Mouse (Mus musculus) kidney, adult 2 months (tissue): ENCODE measurements around the gene Cib2. TPM values are rescaled to one million over a fixed set of nuclear protein-coding genes. Genes with fewer than 3 reads are reported as not detected.

Source experiments
- DNase-seq: peaks from one replicate; pipeline ENCODE4 v3.0.0; 2021
- H3K27ac ChIP-seq: fragments of 200-500 bp; 2 replicates; pipeline ENCODE4 v1.5.1; 2012; ENCODE audit warnings: low read depth, low read length, control low read depth, inconsistent platforms; ENCODE audit not compliant: insufficient read depth
- H3K27me3 ChIP-seq: fragments of 200-500 bp; replicated peaks from 2 replicates; pipeline ENCODE4 v1.6.1; 2012; ENCODE audit warnings: mild to moderate bottlenecking, moderate library complexity, low read length, inconsistent platforms; ENCODE audit not compliant: control insufficient read depth, insufficient read depth
- H3K36me3 ChIP-seq: fragments of 200-500 bp; 2 replicates; pipeline ENCODE4 v1.6.1; 2012; ENCODE audit warnings: mild to moderate bottlenecking, moderate library complexity, low read length, inconsistent platforms; ENCODE audit not compliant: control insufficient read depth, insufficient read depth
- H3K4me1 ChIP-seq: fragments of 200-500 bp; 2 replicates; pipeline ENCODE4 v1.6.1; 2011; ENCODE audit warnings: low read length; ENCODE audit not compliant: control insufficient read depth, insufficient read depth
- H3K4me3 ChIP-seq: fragments of 200-500 bp; 2 replicates; pipeline ENCODE4 v1.5.1; 2011; ENCODE audit warnings: mild to moderate bottlenecking, low read depth, low read length, control low read depth; ENCODE audit not compliant: insufficient read depth
- CTCF ChIP-seq: fragments of 200-500 bp; conservative IDR thresholded peaks from 2 replicates; pipeline ENCODE4 v1.5.1; 2011; ENCODE audit warnings: low read depth, mild to moderate bottlenecking, control low read depth, low read length, moderate library complexity, mixed read lengths; ENCODE audit not compliant: insufficient read depth, insufficient read length
- POLR2A ChIP-seq: fragments of 200-500 bp; IDR thresholded peaks from one replicate; pipeline ENCODE4 v1.6.1; 2011; ENCODE audit warnings: low read depth, low read length, control low read depth
- WGBS: fragments of 180-500 bp; shearing (Covaris S2); methylation state at CpG from one replicate; pipeline ENCODE4 v1.1.7; 2018; 5-methylcytosine and 5-hydroxymethylcytosine counted together
- polyA plus RNA-seq: library from polyadenylated mRNA; depleted of rRNA; stranded (reverse); fragments of >200 nt; gene quantifications from 2 replicates; pipeline ENCODE4 v1.2.3, GENCODE M21; 2012

Gene Cib2
- polyA plus RNA-seq, 1 experiment, result 10.0 TPM

DNA sequence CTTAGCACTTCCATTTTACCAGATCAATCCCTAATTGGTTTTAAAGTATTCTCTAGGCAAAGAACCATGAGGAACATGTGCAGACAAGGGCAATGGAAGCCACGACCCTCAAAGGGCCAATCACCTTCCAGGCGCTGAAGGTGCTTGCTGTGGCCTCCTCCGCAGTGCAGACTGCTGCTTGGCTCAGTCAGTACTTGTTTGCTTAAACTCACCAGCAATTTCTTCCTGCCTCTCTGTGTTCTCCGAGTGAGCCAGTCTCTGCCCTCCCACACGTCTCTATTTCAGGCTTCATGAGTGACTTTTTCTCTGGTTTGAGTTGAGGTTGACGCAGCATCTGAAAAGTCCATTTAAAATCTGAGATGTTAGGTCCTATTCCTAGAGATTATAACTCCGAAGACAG, 41.1 kb downstream of the Cib2 start:
- Histone ChIP-seq H3K27me3 (no peaks in the 10 kb centered on the region), H3K4me3 (no peak overlapping the region), H3K4me1 (no peaks in the 10 kb centered on the region; the same call in 1 of the 2 replicates), H3K27ac (no peak overlapping the region), H3K36me3 (no peaks in the 10 kb centered on the region)
- DNase-seq, result no peak
- TF ChIP-seq POLR2A (no peak), CTCF (no peak)
- WGBS, result 52% methylated on average over 7 of the region's 7 CpGs

DNA sequence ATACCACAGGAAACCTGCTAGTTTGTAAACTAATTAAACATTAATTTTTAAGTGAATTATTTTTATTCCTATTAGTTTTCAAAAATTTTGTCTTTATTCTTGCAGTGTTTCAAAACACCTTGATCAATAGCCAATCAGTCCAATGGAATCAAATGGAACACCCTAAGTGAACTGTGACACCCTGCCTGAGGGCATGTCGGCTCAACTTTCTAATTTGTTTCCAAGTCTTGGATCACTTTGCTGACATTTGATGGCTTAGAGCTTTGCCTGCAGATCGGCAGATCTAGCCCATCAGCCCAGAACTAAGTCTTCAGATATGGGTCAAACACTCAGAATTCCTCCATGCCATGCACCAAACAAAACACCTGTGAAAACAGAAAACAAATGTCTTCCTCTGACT, 44.0 kb downstream of the Cib2 start:
- WGBS, result 48% methylated on average over 2 of the region's 2 CpGs
- DNase-seq, result no peak
- no peak overlapping the region for H3K27ac ChIP-seq
- no peaks in the 10 kb centered on the region for H3K27me3 ChIP-seq
- H3K36me3 ChIP-seq, result no peaks in the 10 kb centered on the region
- H3K4me3 ChIP-seq, result no peak overlapping the region
- no peak for TF ChIP-seq POLR2A
- TF ChIP-seq CTCF, result no peak
- H3K4me1 ChIP-seq, result no peaks in the 10 kb centered on the region; the same call in 1 of the 2 replicates

DNA sequence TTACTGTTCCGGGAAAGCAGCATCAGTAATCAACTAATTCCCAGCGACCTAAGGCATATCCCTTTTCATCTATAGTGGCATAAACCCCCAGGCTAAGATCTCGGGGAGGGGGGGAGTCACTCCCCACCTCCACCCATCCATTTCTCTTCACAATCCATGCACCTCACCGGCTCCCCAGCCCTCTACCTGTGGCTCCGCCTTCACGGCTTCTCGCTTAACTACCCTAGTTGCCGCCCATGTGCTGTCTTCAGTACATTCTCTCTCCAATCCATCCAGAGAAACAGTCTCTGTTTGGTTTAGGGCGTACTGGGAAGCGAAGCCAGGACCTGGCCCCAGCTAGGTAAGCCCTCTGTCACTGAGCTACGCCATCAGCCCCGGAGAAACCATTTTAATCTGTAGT, 57.1 kb downstream of the Cib2 start:
- Histone ChIP-seq H3K36me3 (no peaks in the 10 kb centered on the region), H3K4me1 (peaks cover 3% of the 10 kb centered on the region), H3K4me3 (peak overlapping the region; percentile 27), H3K27me3 (no peaks in the 10 kb centered on the region; the same call in 1 of the 2 replicates), H3K27ac (peak overlapping the region; percentile 45; the same call in 1 of the 2 replicates)
- 12% methylated on average over 12 of the region's 12 CpGs for WGBS
- peak; percentile 68 for DNase-seq
- TF ChIP-seq CTCF (no peak), POLR2A (no peak)

DNA sequence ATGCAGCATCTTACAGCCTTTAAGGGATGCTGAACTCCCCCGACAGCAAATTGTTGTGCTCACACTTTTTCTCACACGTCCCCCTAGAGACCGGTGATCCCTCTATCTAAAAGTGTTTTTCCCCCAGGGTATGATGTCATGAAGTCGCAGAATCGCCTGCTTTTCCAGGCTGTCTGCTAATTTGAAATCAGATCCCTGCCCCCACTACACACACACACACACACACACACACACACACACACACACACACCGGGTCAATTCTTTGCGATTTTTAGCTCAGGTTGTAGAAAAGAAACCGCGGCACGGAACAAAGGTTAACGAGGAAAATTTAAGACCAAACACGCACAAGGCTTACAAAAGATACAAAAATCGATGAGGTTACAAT, 57.9 kb downstream of the Cib2 start:
- TF ChIP-seq CTCF, result no peak
- no peak for TF ChIP-seq POLR2A
- Histone ChIP-seq H3K27me3 (no peaks in the 10 kb centered on the region; the same call in 1 of the 2 replicates), H3K4me3 (peak overlapping the region; percentile 100), H3K36me3 (no peaks in the 10 kb centered on the region), H3K4me1 (peaks cover 3% of the 10 kb centered on the region), H3K27ac (peak overlapping the region; percentile 68)
- no peak for DNase-seq
- 1% methylated on average over 13 of the region's 13 CpGs for WGBS

DNA sequence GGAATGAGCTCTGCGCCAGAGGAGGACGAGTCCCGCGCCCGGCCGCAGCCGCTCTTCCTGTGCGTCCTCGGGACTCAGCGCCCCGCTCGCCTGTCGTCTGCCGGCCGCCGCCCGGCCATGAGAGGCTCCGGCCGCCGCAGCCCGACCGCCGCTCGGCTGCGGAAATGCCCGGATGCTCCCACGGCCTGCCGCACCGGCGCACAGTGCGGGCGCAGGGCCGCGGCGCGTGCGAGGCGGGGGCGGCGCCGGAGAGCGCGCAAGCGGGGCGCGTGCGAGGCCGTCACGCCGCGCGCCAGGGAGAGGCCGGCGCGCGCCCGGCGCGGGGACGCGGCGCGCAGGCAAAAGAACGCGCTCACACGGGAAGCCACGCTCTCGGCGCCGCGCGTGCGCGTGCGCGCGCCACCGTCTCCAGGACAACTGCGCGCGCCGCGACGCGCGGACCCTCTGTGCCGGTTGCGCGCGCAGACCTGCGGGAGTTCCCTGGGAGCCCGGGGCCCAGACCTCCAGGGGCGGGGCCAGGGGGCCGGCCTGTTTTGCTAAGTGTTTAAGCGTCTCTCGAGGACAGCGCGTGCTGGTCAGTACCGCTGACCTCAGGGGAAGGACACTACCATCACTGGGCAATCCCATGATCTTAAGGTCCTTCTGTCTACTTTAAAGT, 58.4 kb downstream of the Cib2 start, which contains the start of gene Dmxl2:
Gene Dmxl2, minus strand, starts transcription at position 174 of the 658 bp plus-strand sequence.
- 3% methylated on average over 97 of the region's 99 CpGs for WGBS
- Histone ChIP-seq H3K27ac (peak within 1 kb of the TSS; percentile 87), H3K4me1 (peaks cover 3% of the 10 kb centered on the region), H3K4me3 (peak within 1 kb of the TSS; percentile 100), H3K27me3 (no peaks in the 10 kb centered on the region; the same call in 1 of the 2 replicates), H3K36me3 (no peaks in the 10 kb centered on the region)
- TF ChIP-seq CTCF (no peak), POLR2A (peak; percentile 45)
- peak; percentile 97 for DNase-seq

DNA sequence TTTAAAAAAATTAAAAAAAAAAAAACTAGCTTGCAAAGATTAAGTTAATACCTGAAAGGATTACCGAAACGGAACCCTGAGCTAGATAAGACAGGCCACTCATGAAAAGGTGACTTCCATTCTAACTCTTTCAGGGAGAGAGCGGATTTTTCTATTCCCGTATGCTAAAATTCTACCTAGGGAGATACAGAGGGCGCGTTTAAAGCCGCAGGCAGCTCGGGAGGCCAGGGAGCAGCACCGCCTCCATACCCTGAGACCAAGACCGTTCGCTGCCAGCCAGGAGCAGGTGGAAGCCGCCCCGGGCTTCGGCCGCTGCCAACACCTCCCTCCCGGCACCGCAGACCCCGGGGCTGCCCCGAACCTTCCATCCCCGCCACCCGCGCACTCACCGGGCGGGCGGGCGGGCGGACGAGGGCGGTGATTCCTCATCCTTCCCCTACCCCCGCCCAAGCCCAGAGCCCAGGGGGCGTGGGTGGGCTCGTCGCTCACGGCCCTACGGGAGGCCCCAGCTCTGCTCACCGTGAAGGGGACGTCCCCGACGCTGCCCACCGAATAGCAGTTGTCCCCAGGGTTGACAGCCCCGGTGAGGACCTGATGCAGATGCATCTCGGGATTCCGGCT, 59.1 kb downstream of the Cib2 start:
- Histone ChIP-seq H3K4me3 (peak overlapping the region; percentile 100), H3K27ac (peak overlapping the region; percentile 87), H3K4me1 (peaks cover 3% of the 10 kb centered on the region), H3K36me3 (no peaks in the 10 kb centered on the region), H3K27me3 (no peaks in the 10 kb centered on the region; the same call in 1 of the 2 replicates)
- no peak for TF ChIP-seq POLR2A
- TF ChIP-seq CTCF, result no peak
- under 1% methylated on average over 43 of the region's 43 CpGs for WGBS
- DNase-seq, result peak; percentile 59

DNA sequence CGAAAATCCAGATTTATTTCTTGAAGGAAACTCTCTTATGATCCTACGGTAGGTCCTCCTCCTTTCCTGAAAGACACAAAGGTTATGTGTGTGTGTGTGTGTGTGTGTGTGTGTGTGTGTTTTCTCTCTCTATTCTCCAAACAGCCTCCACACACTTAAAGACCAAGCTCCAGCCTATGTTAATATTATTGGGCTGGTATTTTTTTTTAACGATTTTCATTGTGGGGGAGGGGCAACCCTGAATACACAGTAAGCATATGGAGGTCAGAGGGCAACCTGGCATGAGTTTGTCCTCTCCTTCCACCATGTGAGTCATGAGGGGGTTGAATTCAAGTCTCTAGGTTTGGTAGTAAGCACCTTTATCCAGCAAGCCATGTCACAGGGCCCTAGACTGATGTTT, 60.2 kb downstream of the Cib2 start:
- no peak for DNase-seq
- WGBS, result 70% methylated on average over 3 of the region's 3 CpGs
- Histone ChIP-seq H3K36me3 (no peaks in the 10 kb centered on the region), H3K27me3 (no peaks in the 10 kb centered on the region; the same call in 1 of the 2 replicates), H3K4me3 (no peak overlapping the region), H3K27ac (no peak overlapping the region), H3K4me1 (peaks cover 3% of the 10 kb centered on the region)
- no peak for TF ChIP-seq CTCF
- no peak for TF ChIP-seq POLR2A
